In genomic region chr10:81036988-81037580, GRCm38 (mm10) we compare ENCODE assay signal across 8 mouse cellular contexts. TPM values are rescaled to one million over a fixed set of nuclear protein-coding genes. Genes with fewer than 3 reads are reported as not detected.
DNase-seq lines count a peak whose midpoint lies in the region; ATAC-seq and TF ChIP-seq lines count a peak whose summit lies in the region.

Slc39a3 (minus strand) TSS chr10:81037426.

- H3K36me3 ChIP-seq in CH12.LX (replicated peaks in 1 of 2; ENCODE audit: control insufficient read depth in 1 of 2, insufficient read depth in 1 of 2, low read length in 1 of 2) = peaks cover 0 to 27% of the 10 kb centered on the region in 2 experiments
- no peaks in the 10 kb centered on the region for H3K36me3 ChIP-seq in forebrain, embryonic 11.5 days (ENCODE audit: control insufficient read depth, insufficient read depth, low read length)
- H3K36me3 ChIP-seq in heart, embryonic 16.5 days (ENCODE audit: control insufficient read depth, insufficient read depth) = 0 out of 2 replicates have a peak, but pooled peaks cover 7% of the 10 kb centered on the region
- no peaks in the 10 kb centered on the region for H3K36me3 ChIP-seq in liver, embryonic 15.5 days (replicated peaks)
- H3K36me3 ChIP-seq in neural tube, embryonic 12.5 days = peaks cover 21% of the 10 kb centered on the region

- WGBS in forebrain, embryonic 11.5 days = 1% methylated on average over 33 of the region's 35 CpGs
- under 1% methylated on average over 35 of the region's 35 CpGs for WGBS in heart, embryonic 16.5 days
- WGBS in liver, embryonic 15.5 days (ENCODE audit: insufficient replicate concordance) = under 1% methylated on average over 35 of the region's 35 CpGs
- WGBS in neural tube, embryonic 12.5 days = 1% methylated on average over 35 of the region's 35 CpGs

- no peak within 1 kb of the TSS for H3K27ac ChIP-seq in CH12.LX (ENCODE audit: insufficient read depth, low read depth)
- peak within 1 kb of the TSS; percentile 58; the same call in 1 of the 2 replicates for H3K27ac ChIP-seq in forebrain, embryonic 11.5 days (ENCODE audit: low read depth, low read length)
- H3K27ac ChIP-seq in heart, embryonic 16.5 days (ENCODE audit: low read length) = peak within 1 kb of the TSS; percentile 61
- H3K27ac ChIP-seq in liver, embryonic 15.5 days (replicated peaks) = peak within 1 kb of the TSS; percentile 70
- no peak within 1 kb of the TSS for H3K27ac ChIP-seq in neural tube, embryonic 12.5 days

- H3K4me3 ChIP-seq in CH12.LX (replicated peaks in 1 of 3; ENCODE audit: low read depth in 2 of 3, low read length in 2 of 3, poor library complexity in 1 of 3) = peak within 1 kb of the TSS; percentile 66 to 71 (median 69)
- peak within 1 kb of the TSS; percentile 65 for H3K4me3 ChIP-seq in forebrain, embryonic 11.5 days (ENCODE audit: low read depth, low read length)
- peak within 1 kb of the TSS; percentile 73 for H3K4me3 ChIP-seq in heart, embryonic 16.5 days (ENCODE audit: low read length)
- H3K4me3 ChIP-seq in liver, embryonic 15.5 days (replicated peaks) = peak within 1 kb of the TSS; percentile 68
- peak within 1 kb of the TSS; percentile 82 for H3K4me3 ChIP-seq in neural tube, embryonic 12.5 days

- peak; percentile 99 for ATAC-seq in forebrain, embryonic 11.5 days (replicated peaks; ENCODE audit: low FRiP score)
- ATAC-seq in heart, embryonic 16.5 days (replicated peaks; ENCODE audit: extremely low read depth, insufficient read depth, low FRiP score) = peak; percentile 99
- peak; percentile 98 for ATAC-seq in liver, embryonic 15.5 days (ENCODE audit: insufficient read depth)
- peak; percentile 99 for ATAC-seq in neural tube, embryonic 12.5 days (ENCODE audit: low FRiP score, low read depth)

- DNase-seq in CH12.LX (ENCODE audit: extremely low read depth) = peak; percentile 99
- DNase-seq in c-Kit-positive CD71-positive TER-119-negative erythroid progenitor cells, embryonic 14.5 days (ENCODE audit: low read depth) = peak; percentile 97
- peak; percentile 99 for DNase-seq in forebrain, embryonic 11.5 days (ENCODE audit: low spot score)
- peak; percentile 98 to 99 for DNase-seq in kidney, postnatal 36 days
- peak; percentile 98 for DNase-seq in telencephalon, adult 2 months (ENCODE audit: low read depth, low spot score)

- no peak for TF ChIP-seq EP300 in CH12.LX (IDR thresholded peaks at IDR 0.05; ENCODE audit: low read length)

- TF ChIP-seq POLR2A in CH12.LX (IDR thresholded peaks at IDR 0.05; ENCODE audit: low read depth, low read length) = no peak

- TF ChIP-seq RAD21 in CH12.LX (IDR thresholded peaks at IDR 0.05; ENCODE audit: low read depth, low read length) = no peak

- no peaks in the 10 kb centered on the region for H3K9me3 ChIP-seq in CH12.LX (replicated peaks; ENCODE audit: low read length)
- no peaks in the 10 kb centered on the region for H3K9me3 ChIP-seq in forebrain, embryonic 11.5 days (ENCODE audit: control insufficient read depth, low read length)
- H3K9me3 ChIP-seq in heart, embryonic 16.5 days (replicated peaks; ENCODE audit: control insufficient read depth, low read length) = no peaks in the 10 kb centered on the region
- no peaks in the 10 kb centered on the region for H3K9me3 ChIP-seq in liver, embryonic 15.5 days (replicated peaks)
- H3K9me3 ChIP-seq in neural tube, embryonic 12.5 days = no peaks in the 10 kb centered on the region

- in situ Hi-C loops in CH12.LX (cut with MboI; ENCODE audit: low pct_ligation_motif_present, low pct_unique_long_range_greater_than_20kb, low sequenced_read_pairs) = no loop called here

- no peaks in the 10 kb centered on the region for H3K27me3 ChIP-seq in CH12.LX (replicated peaks)
- H3K27me3 ChIP-seq in forebrain, embryonic 11.5 days (ENCODE audit: control insufficient read depth, insufficient read depth, low read length) = no peaks in the 10 kb centered on the region
- no peaks in the 10 kb centered on the region for H3K27me3 ChIP-seq in heart, embryonic 16.5 days (ENCODE audit: control insufficient read depth, insufficient read depth, low read length)
- H3K27me3 ChIP-seq in liver, embryonic 15.5 days = no peaks in the 10 kb centered on the region
- no peaks in the 10 kb centered on the region for H3K27me3 ChIP-seq in neural tube, embryonic 12.5 days (replicated peaks)

- no peak for TF ChIP-seq CTCF in CH12.LX (conservative IDR thresholded peaks at IDR 0.05 in 1 of 2, IDR thresholded peaks at IDR 0.05 in 1 of 2; ENCODE audit: low read depth in 2 of 2, low read length in 2 of 2)

- dilution Hi-C loops in CH12.LX (cut with MboI; ENCODE audit: extremely low pct_ligation_motif_present, extremely low pct_unique_long_range_greater_than_20kb, low sequenced_read_pairs) = no loop called here

- peaks cover 0 to 5% of the 10 kb centered on the region in 2 experiments; a peak in 2 of 4 replicates for H3K4me1 ChIP-seq in CH12.LX (ENCODE audit: control insufficient read depth in 1 of 2, insufficient read depth in 2 of 2)
- H3K4me1 ChIP-seq in forebrain, embryonic 11.5 days (replicated peaks; ENCODE audit: control insufficient read depth, insufficient read depth, low read length) = peaks cover 3% of the 10 kb centered on the region; the same call in 1 of the 2 replicates
- 0 out of 2 replicates have a peak, but pooled peaks cover 3% of the 10 kb centered on the region for H3K4me1 ChIP-seq in heart, embryonic 16.5 days (ENCODE audit: control insufficient read depth, insufficient read depth, low read length)
- H3K4me1 ChIP-seq in liver, embryonic 15.5 days (replicated peaks) = peaks cover 20% of the 10 kb centered on the region
- H3K4me1 ChIP-seq in neural tube, embryonic 12.5 days = peaks cover 5% of the 10 kb centered on the region; the same call in 1 of the 2 replicates

- 0 out of 2 replicates have a peak within 1 kb of the TSS, but pooled peaks have one; percentile 14 for H3K4me2 ChIP-seq in CH12.LX (ENCODE audit: insufficient read depth, low read depth, poor library complexity, severe bottlenecking)
- peak within 1 kb of the TSS; percentile 49 for H3K4me2 ChIP-seq in forebrain, embryonic 11.5 days (ENCODE audit: low read depth, low read length, severe bottlenecking)
- H3K4me2 ChIP-seq in heart, embryonic 16.5 days (ENCODE audit: low read depth, low read length) = peak within 1 kb of the TSS; percentile 79
- H3K4me2 ChIP-seq in liver, embryonic 15.5 days = peak within 1 kb of the TSS; percentile 82
- H3K4me2 ChIP-seq in neural tube, embryonic 12.5 days (replicated peaks) = peak within 1 kb of the TSS; percentile 71

- no peaks in the 10 kb centered on the region for H3K79me2 ChIP-seq in CH12.LX (replicated peaks; ENCODE audit: control insufficient read depth, extremely low read depth, insufficient read depth, poor library complexity, severe bottlenecking)

- no peak within 1 kb of the TSS for H3K9ac ChIP-seq in CH12.LX (ENCODE audit: insufficient read depth, low read depth)
- H3K9ac ChIP-seq in forebrain, embryonic 11.5 days (ENCODE audit: low read length) = peak within 1 kb of the TSS; percentile 72
- peak within 1 kb of the TSS; percentile 83 for H3K9ac ChIP-seq in heart, embryonic 16.5 days (ENCODE audit: low read length)
- peak within 1 kb of the TSS; percentile 59 for H3K9ac ChIP-seq in liver, embryonic 15.5 days
- peak within 1 kb of the TSS; percentile 73 for H3K9ac ChIP-seq in neural tube, embryonic 12.5 days

TF ChIP-seq in CH12.LX, 34 proteins besides CTCF, POLR2A, EP300 and RAD21 (continues in another document):
- TF ChIP-seq MXI1 (IDR thresholded peaks at IDR 0.05; ENCODE audit: low read depth, low read length) = peak; percentile 93; the same call in 1 of the 2 replicates
- no peak for TF ChIP-seq PAX5 (IDR thresholded peaks at IDR 0.05; ENCODE audit: low read length)
- TF ChIP-seq MYC (IDR thresholded peaks at IDR 0.05; ENCODE audit: low read depth, low read length) = peak; percentile 77; the same call in 1 of the 2 replicates
- no peak for TF ChIP-seq CHD1 (IDR thresholded peaks at IDR 0.05; ENCODE audit: low read depth, low read length)
- no peak for TF ChIP-seq JUN (IDR thresholded peaks at IDR 0.05; ENCODE audit: insufficient read depth, low read depth, low read length)
- TF ChIP-seq ZNF384 (IDR thresholded peaks at IDR 0.05; ENCODE audit: low read depth, low read length) = no peak
- no peak for TF ChIP-seq UBTF (IDR thresholded peaks at IDR 0.05; ENCODE audit: low read depth, low read length)
- peak; percentile 75 for TF ChIP-seq ELF1 (IDR thresholded peaks at IDR 0.05; ENCODE audit: low read depth, low read length)
- no peak; the same call in 1 of the 2 replicates for TF ChIP-seq MAX (IDR thresholded peaks at IDR 0.05; ENCODE audit: low read length)
- TF ChIP-seq NRF1 (IDR thresholded peaks at IDR 0.05; ENCODE audit: low read depth, low read length) = peak; percentile 42; the same call in 1 of the 2 replicates
- peak; percentile 51; the same call in 1 of the 2 replicates for TF ChIP-seq TBP (conservative IDR thresholded peaks at IDR 0.05; ENCODE audit: low read depth, low read length)
- no peak for TF ChIP-seq JUND (conservative IDR thresholded peaks at IDR 0.05; ENCODE audit: low read depth, low read length)
- TF ChIP-seq ZKSCAN1 (IDR thresholded peaks at IDR 0.05; ENCODE audit: borderline replicate concordance, low read depth, low read length) = peak; percentile 90
- TF ChIP-seq GABPA (IDR thresholded peaks at IDR 0.05; ENCODE audit: insufficient replicate concordance, low read depth, low read length) = no peak
- no peak for TF ChIP-seq TCF12 (IDR thresholded peaks at IDR 0.05; ENCODE audit: low read depth, low read length)
- no peak; the same call in 1 of the 2 replicates for TF ChIP-seq NELFE (IDR thresholded peaks at IDR 0.05; ENCODE audit: low read depth, low read length)
- no peak for TF ChIP-seq USF1 (IDR thresholded peaks at IDR 0.05; ENCODE audit: low read depth, low read length)
- peak; percentile 98 for TF ChIP-seq CHD2 (IDR thresholded peaks at IDR 0.05; ENCODE audit: low read length)
- TF ChIP-seq KAT2A (IDR thresholded peaks at IDR 0.05; ENCODE audit: insufficient replicate concordance, low read length) = peak; percentile 87; the same call in 1 of the 2 replicates
- no peak for TF ChIP-seq POLR2AphosphoS2 (IDR thresholded peaks at IDR 0.05; ENCODE audit: low read depth, low read length)
- TF ChIP-seq ETS1 (conservative IDR thresholded peaks at IDR 0.05; ENCODE audit: low read depth, low read length) = no peak
- peak; percentile 94 for TF ChIP-seq HCFC1 (IDR thresholded peaks at IDR 0.05; ENCODE audit: low read depth, low read length)

RNA-seq across cellular contexts. Expression of gene Slc39a3, which starts in this region (rescaled TPM):
- total RNA-seq in CH12.LX (2012; rRNA removed) (6.3 and 7.2 TPM in 2 replicates), CH12.LX (2014; rRNA removed) (3.5 and 3.9 TPM in 2 replicates)
- polyA plus RNA-seq in CH12.LX (2012; ENCODE audit: insufficient read length, low read depth) = 4.2 and 4.3 TPM in 2 replicates
- 19.4 and 21.6 TPM in 2 replicates for polyA plus RNA-seq in forebrain, embryonic 11.5 days (2014; fragmentation: Nextera tagmentation; extraction: Ambion mirVana)
- polyA plus RNA-seq in heart, embryonic 16.5 days (2015; fragmentation: Nextera tagmentation; extraction: Ambion mirVana) = 9.6 and 10.8 TPM in 2 replicates
- polyA plus RNA-seq in liver, embryonic 15.5 days (2015; fragmentation: Nextera tagmentation; extraction: Ambion mirVana) = 5.6 and 6.5 TPM in 2 replicates
- 33.9 and 40.2 TPM in 2 replicates for polyA plus RNA-seq in neural tube, embryonic 12.5 days (2016; fragmentation: Nextera tagmentation; extraction: Ambion mirVana)

Comparison
In these comparisons a context has a peak if more than half of its experiments do, and no peak if none do; other contexts are left out.
1. H3K27ac ChIP-seq: peak in forebrain, embryonic 11.5 days (single experiment), heart, embryonic 16.5 days (single experiment) and liver, embryonic 15.5 days (single experiment); none in CH12.LX (single experiment) and neural tube, embryonic 12.5 days (single experiment).
2. H3K4me2 ChIP-seq: peak in every context shown above with its lines; median percentile 82 in liver, embryonic 15.5 days; 79 in heart, embryonic 16.5 days; 71 in neural tube, embryonic 12.5 days; 49 in forebrain, embryonic 11.5 days; 14 in CH12.LX.
3. Peak in every context shown above with its lines, with median percentiles within 50 percentile points of each other: DNase-seq, H3K4me3 ChIP-seq and ATAC-seq.